Mouse (Mus musculus) layer of hippocampus, adult 11-12 months (tissue): ENCODE measurements around the gene Mpig6b.
A peak's percentile ranks its signal among the peaks of the same experiment; 100 is the strongest.

ENCODE experiments used
- DNase-seq: peaks from one replicate; pipeline ENCODE4 v3.0.0; 2022; ENCODE audit warnings: low spot score

Mpig6b gene

DNA sequence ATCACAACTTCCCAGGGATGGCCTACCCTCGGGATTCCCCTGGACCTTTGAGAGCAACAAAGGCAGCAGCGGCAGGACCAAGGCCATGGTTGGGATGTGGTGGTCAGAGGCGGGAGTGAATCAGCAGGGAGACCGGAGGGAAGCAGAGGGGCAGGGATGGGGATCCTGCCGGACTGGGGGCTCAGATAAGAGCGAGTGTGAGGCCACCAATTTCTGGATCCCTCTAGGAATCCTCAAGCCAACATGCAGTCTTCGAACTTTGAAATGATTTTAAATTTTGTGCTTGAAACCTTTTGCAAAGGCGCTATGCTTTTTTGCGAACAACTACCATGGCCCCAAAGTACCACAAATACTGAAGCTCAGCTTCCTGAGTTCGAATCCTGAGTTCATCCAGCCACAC is at the start of gene Mpig6b:
Mpig6b (minus strand) TSS at position 101 of the 400 bp plus-strand sequence.
- DNase-seq, result no peak

- no peak for DNase-seq
These were observed 49.3 kb upstream of the Mpig6b start, which contains the start of gene Ly6g5b for GRCm38 (mm10) chr17:35115046-35116019. Gene Ly6g5b, minus strand, starts transcription at chr17:35115428.

- DNase-seq, result no peak
These were observed 45.8 kb upstream of the Mpig6b start for GRCm38 (mm10) chr17:35111774-35112173.

DNA sequence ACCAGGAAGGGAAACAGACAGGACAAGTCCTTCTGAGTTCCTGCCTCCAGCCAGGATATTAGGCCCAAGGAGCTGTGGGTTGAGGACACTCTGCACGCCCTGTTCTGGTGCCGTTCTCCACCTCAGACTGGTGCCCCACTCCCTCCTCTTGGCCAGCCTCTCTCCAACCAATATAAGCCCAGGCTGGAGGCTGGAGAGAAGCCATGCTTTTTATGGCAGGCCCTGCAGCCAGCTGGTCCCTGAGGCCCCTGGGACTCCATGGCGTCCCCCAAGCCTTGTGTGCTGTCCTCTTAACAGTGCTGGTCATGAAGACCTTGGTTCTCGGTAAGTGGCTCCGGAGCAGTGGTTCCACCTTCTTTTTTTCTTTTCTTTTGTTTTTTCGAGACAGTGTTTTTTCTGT is 42.1 kb upstream of the Mpig6b start, which contains the start of gene Ly6g5c:
Ly6g5c (plus strand) TSS at position 183 of the 400 bp plus-strand sequence.
- no peak for DNase-seq

DNA sequence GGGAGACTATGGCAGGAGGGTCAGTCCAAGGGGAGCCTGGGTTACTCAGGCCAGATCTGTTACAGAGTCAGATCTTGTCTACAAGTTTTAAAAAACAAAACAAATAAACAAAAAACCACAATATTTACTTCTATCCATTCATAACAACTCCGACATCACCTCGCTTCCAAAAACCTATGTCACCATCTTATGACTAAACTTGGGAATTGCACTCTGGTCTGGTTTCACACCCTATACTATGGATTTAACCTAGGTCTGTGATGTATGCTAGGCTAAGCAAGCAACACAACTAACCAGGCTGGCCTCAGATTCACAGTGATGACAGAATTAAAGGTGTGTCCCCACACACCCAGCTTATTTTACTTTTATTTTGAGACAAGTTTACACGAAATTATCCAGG is 40.5 kb upstream of the Mpig6b start:
- DNase-seq, result no peak

GRCm38 (mm10) chr17:35105740-35106389 is 39.9 kb upstream of the Mpig6b start:
- no peak for DNase-seq

GRCm38 (mm10) chr17:35104754-35105153 is 38.8 kb upstream of the Mpig6b start:
- no peak for DNase-seq

- no peak for DNase-seq
These were observed 38.1 kb upstream of the Mpig6b start for GRCm38 (mm10) chr17:35104079-35104478.

DNA sequence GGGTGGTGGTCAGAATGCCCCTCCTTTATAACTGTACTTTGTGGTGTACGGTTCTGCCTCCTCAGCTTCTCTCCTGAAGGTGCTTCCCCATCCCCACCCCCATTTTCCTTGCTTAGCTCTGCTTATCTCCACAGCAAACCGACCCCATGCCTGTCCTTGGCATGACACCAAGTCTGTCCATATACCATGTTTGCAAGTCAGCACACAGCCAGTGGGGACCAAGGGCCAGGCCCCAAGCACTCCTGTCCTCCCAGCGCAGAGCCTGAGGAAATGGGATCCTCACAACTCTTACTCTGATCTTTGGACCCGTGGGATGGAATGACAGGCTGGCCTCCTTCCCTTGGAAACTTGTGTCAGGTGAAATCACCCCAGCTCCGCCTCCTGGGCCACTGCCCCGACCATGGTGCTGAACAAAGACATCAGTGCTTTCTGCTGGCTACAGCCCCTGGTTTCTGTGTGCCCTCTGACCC is 37.3 kb upstream of the Mpig6b start:
- DNase-seq, result no peak

GRCm38 (mm10) chr17:35102299-35102698 is 36.3 kb upstream of the Mpig6b start:
- no peak for DNase-seq

GRCm38 (mm10) chr17:35101161-35101560 is 35.2 kb upstream of the Mpig6b start:
- no peak for DNase-seq

DNA sequence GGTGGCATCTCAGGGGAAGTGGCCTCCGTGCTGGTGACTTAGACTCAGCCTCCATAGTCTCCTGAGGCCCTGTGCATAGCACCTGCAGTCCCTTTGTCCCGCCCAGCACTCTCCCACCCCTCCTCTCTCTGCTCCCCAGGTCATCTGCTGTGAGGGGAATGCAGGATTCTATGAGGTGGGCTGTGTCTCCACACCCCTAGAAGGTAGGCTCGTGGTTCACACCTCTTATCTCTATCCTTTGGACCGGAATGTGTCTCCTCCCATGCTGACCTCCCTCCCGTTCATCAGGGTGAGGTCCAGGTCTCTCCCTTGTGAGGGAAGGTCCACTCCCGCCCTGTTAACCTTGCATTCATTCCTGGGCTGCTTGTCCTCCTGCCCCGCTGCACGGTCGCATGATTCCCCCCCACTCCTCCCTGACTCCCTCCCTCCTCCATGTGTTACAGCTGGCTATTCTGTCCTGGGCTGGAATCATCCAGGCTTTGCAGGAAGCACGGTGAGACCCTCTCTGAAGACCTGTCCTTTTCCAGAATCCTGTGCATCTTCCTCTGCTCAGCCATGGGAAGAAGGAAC is 34.3 kb upstream of the Mpig6b start:
- no peak for DNase-seq

GRCm38 (mm10) chr17:35097164-35097655 is 31.2 kb upstream of the Mpig6b start:
- DNase-seq, result peak; percentile 43

DNA sequence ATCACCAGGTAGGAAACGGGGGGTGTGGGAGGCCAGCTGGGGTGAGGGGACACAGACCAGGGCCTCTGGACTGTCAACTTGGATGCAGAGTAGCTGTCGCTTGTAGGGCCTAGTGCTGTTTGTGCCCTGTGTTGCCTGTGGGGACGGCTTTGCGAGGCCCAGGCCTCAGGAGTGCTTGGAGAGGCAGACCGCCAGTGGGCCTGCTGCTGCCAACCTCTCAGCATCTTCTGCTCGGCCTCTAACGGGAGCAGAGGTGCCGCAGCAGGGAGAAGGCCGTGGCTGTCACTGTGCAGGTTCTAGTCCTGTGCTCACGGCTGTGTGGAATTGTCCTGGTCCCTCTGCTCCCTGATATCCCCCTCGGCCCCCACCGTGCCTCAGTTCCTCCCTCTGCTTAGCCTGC is 30.6 kb upstream of the Mpig6b start:
- DNase-seq, result no peak

- no peak for DNase-seq
These were observed 28.7 kb upstream of the Mpig6b start for GRCm38 (mm10) chr17:35094475-35095365.

GRCm38 (mm10) chr17:35092403-35093198 is 26.6 kb upstream of the Mpig6b start:
- DNase-seq, result no peak

- no peak for DNase-seq
These were observed 24.4 kb upstream of the Mpig6b start for GRCm38 (mm10) chr17:35090166-35090932.

GRCm38 (mm10) chr17:35088825-35089644 is 23.1 kb upstream of the Mpig6b start, which contains the start of gene Abhd16a:
Gene Abhd16a, plus strand, starts transcription at chr17:35089263.
- peak; percentile 94 for DNase-seq

- DNase-seq, result no peak
These were observed 22.2 kb upstream of the Mpig6b start for GRCm38 (mm10) chr17:35088151-35088550.
